Mouse (Mus musculus): ENCODE data around the gene Tescl. TPM values are rescaled to one million over a fixed set of nuclear protein-coding genes. Genes with fewer than 3 reads are reported as not detected.

Tescl gene
- total RNA-seq, 2 experiments from 2014 or later = not detected

GRCm38 (mm10) chr7:24356081-24356480 is 22.3 kb upstream of the Tescl start:
- no peak for DNase-seq
- H3K27ac ChIP-seq = no peak overlapping the region
- intact Hi-C loops (cut with DNase I) = no loop called here
- TF ChIP-seq CTCF (IDR thresholded peaks at IDR 0.05) = no peak
- H3K4me3 ChIP-seq = no peak overlapping the region

- no peak overlapping the region for H3K4me3 ChIP-seq
- no peak for DNase-seq
- intact Hi-C loops (cut with DNase I) = no loop called here
- no peak overlapping the region for H3K27ac ChIP-seq
- no peak for TF ChIP-seq CTCF (IDR thresholded peaks at IDR 0.05)
Measured at GRCm38 (mm10) chr7:24355646-24356045, 21.9 kb upstream of the Tescl start.

GRCm38 (mm10) chr7:24348896-24349295 is 15.2 kb upstream of the Tescl start, which contains the start of gene Lypd5:
TSS of gene Lypd5 (plus strand) at chr7:24349196.
- Histone ChIP-seq H3K4me3 (no peak within 1 kb of the TSS), H3K27ac (no peak within 1 kb of the TSS)
- TF ChIP-seq CTCF (IDR thresholded peaks at IDR 0.05) = no peak
- DNase-seq = no peak
- intact Hi-C loops (cut with DNase I) = no loop called here

- no peak for DNase-seq
- Histone ChIP-seq H3K27ac (no peak overlapping the region), H3K4me3 (no peak overlapping the region)
- TF ChIP-seq CTCF (IDR thresholded peaks at IDR 0.05) = no peak
- intact Hi-C loops (cut with DNase I) = no loop called here
Measured at GRCm38 (mm10) chr7:24346444-24346843, 12.7 kb upstream of the Tescl start.

- no peak overlapping the region for H3K27ac ChIP-seq
- intact Hi-C loops (cut with DNase I) = no loop called here
Measured at GRCm38 (mm10) chr7:24343701-24344272, 10.1 kb upstream of the Tescl start.

GRCm38 (mm10) chr7:24338241-24338640 is 4.5 kb upstream of the Tescl start:
- no peak for DNase-seq
- TF ChIP-seq CTCF (IDR thresholded peaks at IDR 0.05) = 0 out of 2 replicates have a peak, but pooled peaks have one; percentile 3
- intact Hi-C loops (cut with DNase I) = no loop called here

More at GRCm38 (mm10) chr7:24343701-24344272, 10.1 kb upstream of the Tescl start:
- no peak for DNase-seq
- no peak for TF ChIP-seq CTCF (IDR thresholded peaks at IDR 0.05)
- no peak overlapping the region for H3K4me3 ChIP-seq

GRCm38 (mm10) chr7:24335699-24336309 is 2.1 kb upstream of the Tescl start:
- Histone ChIP-seq H3K4me3 (no peak overlapping the region), H3K27ac (no peak overlapping the region)
- intact Hi-C loops (cut with DNase I) = no loop called here
- peak; percentile 68 for DNase-seq
- peak; percentile 72 for TF ChIP-seq CTCF (IDR thresholded peaks at IDR 0.05)

More at GRCm38 (mm10) chr7:24338241-24338640, 4.5 kb upstream of the Tescl start:
- H3K4me3 ChIP-seq = no peak overlapping the region
- no peak overlapping the region for H3K27ac ChIP-seq

- no peak overlapping the region for H3K27ac ChIP-seq
- intact Hi-C loops (cut with DNase I) = no loop called here
- no peak for TF ChIP-seq CTCF (IDR thresholded peaks at IDR 0.05)
- no peak overlapping the region for H3K4me3 ChIP-seq
- DNase-seq = no peak
Measured at GRCm38 (mm10) chr7:24327281-24327975, 6.3 kb downstream of the Tescl start.

GRCm38 (mm10) chr7:24326273-24327135 is 7.2 kb downstream of the Tescl start:
- TF ChIP-seq CTCF (IDR thresholded peaks at IDR 0.05) = no peak
- intact Hi-C loops (cut with DNase I) = no loop called here
- no peak overlapping the region for H3K27ac ChIP-seq
- DNase-seq = no peak
- no peak overlapping the region for H3K4me3 ChIP-seq

GRCm38 (mm10) chr7:24325675-24326128 is 8.0 kb downstream of the Tescl start:
- no peak for DNase-seq
- H3K4me3 ChIP-seq = no peak overlapping the region
- intact Hi-C loops (cut with DNase I) = no loop called here
- H3K27ac ChIP-seq = no peak overlapping the region
- TF ChIP-seq CTCF (IDR thresholded peaks at IDR 0.05) = no peak

- H3K27ac ChIP-seq = no peak overlapping the region
- intact Hi-C loops (cut with DNase I) = no loop called here
- H3K4me3 ChIP-seq = no peak overlapping the region
- no peak for TF ChIP-seq CTCF (IDR thresholded peaks at IDR 0.05)
- DNase-seq = no peak
Measured at GRCm38 (mm10) chr7:24325197-24325596, 8.5 kb downstream of the Tescl start.

- intact Hi-C loops (cut with DNase I) = no loop called here
- no peak for DNase-seq
Measured at GRCm38 (mm10) chr7:24322593-24322992, 11.1 kb downstream of the Tescl start.

More at GRCm38 (mm10) chr7:24322593-24322992, 11.1 kb downstream of the Tescl start:
- Histone ChIP-seq H3K4me3 (no peak overlapping the region), H3K27ac (no peak overlapping the region)
- no peak for TF ChIP-seq CTCF (IDR thresholded peaks at IDR 0.05)
